Mouse (Mus musculus): ENCODE data around the gene Fam3c. TPM values are rescaled to one million over a fixed set of nuclear protein-coding genes. Genes with fewer than 3 reads are reported as not detected.

Fam3c gene
- polyA plus RNA-seq, 1 experiment from 2014 or later: 35.1 TPM

Other genes with a start within 250 kb of the Fam3c start
- 0.27 TPM in 2 replicates for gene Wnt16, start 68.0 kb downstream of the Fam3c start, polyA plus RNA-seq (2014; fragmentation: Nextera tagmentation; extraction: Ambion mirVana)